9 mouse cellular contexts compared by ENCODE assay signal in the genomic region with DNA sequence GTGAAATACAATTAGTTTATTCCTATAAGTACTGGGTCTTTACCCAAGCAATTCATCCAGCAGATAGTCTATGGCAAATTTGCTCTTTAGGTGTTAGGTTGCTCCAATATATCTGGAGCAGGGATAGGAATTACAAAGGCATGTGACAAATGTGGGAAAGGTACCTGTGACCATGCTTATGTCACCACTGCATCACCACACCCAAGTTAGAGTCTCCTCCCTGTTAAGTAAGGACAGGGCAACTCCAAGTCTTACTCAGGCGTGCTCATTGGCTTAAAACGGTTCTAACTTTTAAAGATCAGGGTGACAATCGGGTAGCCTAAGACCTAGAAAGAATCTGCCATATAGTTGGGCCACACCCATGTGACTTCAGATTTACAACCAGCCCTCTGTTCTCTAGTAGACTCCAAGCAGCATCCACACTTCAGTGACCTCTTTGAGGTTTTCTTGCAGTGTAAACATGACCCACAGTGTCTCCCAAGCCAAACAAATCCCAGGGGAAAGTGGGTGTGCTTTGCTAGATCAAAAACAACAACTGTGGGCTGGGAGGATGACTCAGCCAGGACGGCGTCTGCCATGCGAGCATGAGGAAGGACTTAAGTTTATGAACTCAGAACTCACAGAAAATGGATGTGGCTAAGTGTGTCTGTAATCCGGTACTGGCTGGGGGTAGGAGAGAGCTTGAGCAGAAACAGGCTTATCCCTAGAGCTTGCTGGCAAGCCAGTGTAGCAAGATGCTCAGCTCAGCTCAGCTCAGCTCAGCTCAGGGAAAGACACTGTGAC. TPM values are rescaled to one million over a fixed set of nuclear protein-coding genes. Genes with fewer than 3 reads are reported as not detected.
DNase-seq lines count a peak whose midpoint lies in the region; ATAC-seq and TF ChIP-seq lines count a peak whose summit lies in the region.
"Had no signal": no experiment of that assay in that cellular context is flagged by ENCODE, and none has a peak within 500 bp of the region (broad histone marks: within the 10 kb centered on the region; RNA-seq: fewer than 3 reads in every experiment).

No protein-coding gene starts in this region.

- no peaks in the 10 kb centered on the region for H3K27me3 ChIP-seq in liver, embryonic 12.5 days (replicated peaks)
- no peaks in the 10 kb centered on the region for H3K27me3 ChIP-seq in thymus, adult 2 months (ENCODE audit: control insufficient read depth, insufficient read depth, low read length)
- H3K27me3 ChIP-seq in hindbrain, postnatal 0 days (ENCODE audit: insufficient read depth, low read length): no peaks in the 10 kb centered on the region
- H3K27me3 ChIP-seq: embryonic facial prominence, embryonic 13.5 days had no signal

- peak; percentile 20 to 33 for DNase-seq in urinary bladder, postnatal 36 days (ENCODE audit: low spot score in 2 of 2)
- DNase-seq in urinary bladder, adult 2 months (ENCODE audit: low spot score): no peak
- DNase-seq in heart, postnatal 36 days: peak; percentile 13 to 33
- no peak for DNase-seq in thymus, adult 2 months
- no peak for DNase-seq in hindbrain, postnatal 0 days (ENCODE audit: low spot score)
- no peak for DNase-seq in thymus, postnatal 10 days (ENCODE audit: low spot score in 2 of 2)
- no peak for DNase-seq in testis, postnatal 10 days (ENCODE audit: low spot score)

- H3K4me2 ChIP-seq in liver, embryonic 12.5 days: no peak overlapping the region
- no peak overlapping the region for H3K4me2 ChIP-seq in hindbrain, postnatal 0 days (ENCODE audit: low read depth, low read length)
- H3K4me2 ChIP-seq: embryonic facial prominence, embryonic 13.5 days had no signal

- no peak overlapping the region for H3K27ac ChIP-seq in liver, embryonic 12.5 days
- no peak overlapping the region for H3K27ac ChIP-seq in thymus, adult 2 months (ENCODE audit: control insufficient read depth, insufficient read depth, low read length)
- H3K27ac ChIP-seq in hindbrain, postnatal 0 days: no peak overlapping the region
- H3K27ac ChIP-seq: embryonic facial prominence, embryonic 13.5 days had no signal

- intact Hi-C loops in heart, postnatal 36 days (cut with DNase I): no loop called here

- 54% methylated on average over 7 of the region's 7 CpGs for WGBS in liver, embryonic 12.5 days (ENCODE audit: insufficient replicate concordance)
- WGBS in thymus, adult 2 months: 62% methylated on average over 7 of the region's 7 CpGs
- WGBS in hindbrain, postnatal 0 days: 80% methylated on average over 7 of the region's 7 CpGs

- H3K9me3 ChIP-seq in liver, embryonic 12.5 days (replicated peaks): no peaks in the 10 kb centered on the region
- no peaks in the 10 kb centered on the region for H3K9me3 ChIP-seq in hindbrain, postnatal 0 days (ENCODE audit: low read length)
- H3K9me3 ChIP-seq: embryonic facial prominence, embryonic 13.5 days had no signal

- TF ChIP-seq POLR2A in thymus, adult 2 months (IDR thresholded peaks at IDR 0.05; ENCODE audit: control insufficient read depth, extremely low read depth, insufficient read depth, low read length, poor library complexity): no peak

- no peaks in the 10 kb centered on the region for H3K4me1 ChIP-seq in liver, embryonic 12.5 days
- no peaks in the 10 kb centered on the region for H3K4me1 ChIP-seq in thymus, adult 2 months (replicated peaks; ENCODE audit: control insufficient read depth, insufficient read depth, low read length)
- no peaks in the 10 kb centered on the region for H3K4me1 ChIP-seq in hindbrain, postnatal 0 days (ENCODE audit: insufficient read depth, low read length)
- H3K4me1 ChIP-seq: embryonic facial prominence, embryonic 13.5 days had no signal

- no peak overlapping the region for H3K9ac ChIP-seq in liver, embryonic 12.5 days
- H3K9ac ChIP-seq in hindbrain, postnatal 0 days (replicated peaks; ENCODE audit: low read length): no peak overlapping the region
- H3K9ac ChIP-seq: embryonic facial prominence, embryonic 13.5 days had no signal

- no peak for TF ChIP-seq CTCF in thymus, adult 2 months (IDR thresholded peaks at IDR 0.05; ENCODE audit: borderline replicate concordance, control insufficient read depth, extremely low read depth, insufficient read depth, low read length, poor library complexity)
- TF ChIP-seq CTCF in hindbrain, postnatal 0 days (IDR thresholded peaks at IDR 0.05; ENCODE audit: low read depth): no peak

- no peaks in the 10 kb centered on the region for H3K36me3 ChIP-seq in liver, embryonic 12.5 days
- no peaks in the 10 kb centered on the region for H3K36me3 ChIP-seq in thymus, adult 2 months (ENCODE audit: control insufficient read depth, insufficient read depth, low read length)
- H3K36me3 ChIP-seq in hindbrain, postnatal 0 days (ENCODE audit: insufficient read depth, low read length): no peaks in the 10 kb centered on the region
- H3K36me3 ChIP-seq: embryonic facial prominence, embryonic 13.5 days had no signal

- H3K4me3 ChIP-seq in liver, embryonic 12.5 days: no peak overlapping the region
- no peak overlapping the region for H3K4me3 ChIP-seq in thymus, adult 2 months (ENCODE audit: control insufficient read depth, insufficient read depth, low read length)
- no peak overlapping the region for H3K4me3 ChIP-seq in hindbrain, postnatal 0 days (ENCODE audit: low read length)
- H3K4me3 ChIP-seq: embryonic facial prominence, embryonic 13.5 days had no signal

- ATAC-seq in liver, embryonic 12.5 days: 0 out of 2 replicates have a peak, but pooled peaks have one; percentile 27
- ATAC-seq in hindbrain, postnatal 0 days: no peak

RNA-seq across cellular contexts. Expression of a gene that starts 33.5 kb away (rescaled TPM):
- 6.7 and 6.8 TPM in 2 replicates for polyA plus RNA-seq in urinary bladder, adult 2 months (2012; rRNA removed)
- 1 to 10 TPM; 8.0 to 8.4 TPM for total RNA-seq in heart, postnatal 36 days (2021)
- polyA plus RNA-seq in liver, embryonic 12.5 days (2016; fragmentation: Nextera tagmentation; extraction: Ambion mirVana): 5.2 TPM in 2 replicates
- 0.15 and 0.46 TPM in 2 replicates for polyA plus RNA-seq in thymus, adult 2 months (2012; rRNA removed)
- 2.4 and 3.0 TPM in 2 replicates for total RNA-seq in hindbrain, postnatal 0 days (2014; rRNA removed)
- polyA plus RNA-seq in hindbrain, postnatal 0 days (2015; fragmentation: Nextera tagmentation; extraction: Ambion mirVana): 1.0 and 1.2 TPM in 2 replicates

Comparison
In these comparisons a context has a peak if more than half of its experiments do, and no peak if none do; other contexts are left out.
1. DNase-seq: peak in urinary bladder, postnatal 36 days (2 of 2) and heart, postnatal 36 days (2 of 2); none in urinary bladder, adult 2 months (single experiment), thymus, adult 2 months (single experiment), hindbrain, postnatal 0 days (single experiment), thymus, postnatal 10 days (0 of 2) and testis, postnatal 10 days (single experiment).